Mouse (Mus musculus): ENCODE data around the gene Mief1. TPM values are rescaled to one million over a fixed set of nuclear protein-coding genes. Genes with fewer than 3 reads are reported as not detected.
A peak's percentile ranks its signal among the peaks of the same experiment; 100 is the strongest.

The Mief1 gene
- polyA plus RNA-seq, 1 experiment from 2014 or later: 8.6 TPM

DNA sequence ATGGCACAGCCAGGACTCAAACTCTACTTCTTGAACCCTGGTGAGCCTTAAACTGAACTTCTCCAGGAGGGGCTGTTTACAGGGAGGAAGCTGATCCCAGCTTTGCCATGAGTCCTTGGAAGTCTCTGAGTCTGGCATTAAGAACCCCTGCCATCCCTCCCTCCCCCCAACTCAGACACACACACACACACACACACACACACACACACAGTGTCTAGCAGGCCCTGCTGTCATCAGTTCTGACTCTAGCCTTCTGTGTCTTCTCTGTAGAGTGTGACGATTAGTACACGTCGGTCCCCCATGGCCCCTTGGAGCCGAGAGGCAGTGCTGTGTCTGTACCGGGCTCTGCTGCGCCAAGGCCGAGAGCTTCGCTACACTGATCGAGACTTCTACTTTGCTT lies 1.7 kb downstream of the Mief1 start, which contains the start of gene AC140267.1:
Gene AC140267.1, plus strand, starts transcription at position 301 of the 400 bp plus-strand sequence.
- H3K9me3 ChIP-seq (ENCODE audit: low read length): no peaks in the 10 kb centered on the region
- no peak for TF ChIP-seq CTCF (IDR thresholded peaks at IDR 0.05; ENCODE audit: low read depth)
- TF ChIP-seq EP300 (IDR thresholded peaks at IDR 0.05; ENCODE audit: low read depth): no peak
- 93% methylated on average over 9 of the region's 9 CpGs for WGBS (ENCODE audit: insufficient replicate concordance)
- peaks cover 18% of the 10 kb centered on the region for H3K4me1 ChIP-seq (ENCODE audit: insufficient read depth)
- H3K4me3 ChIP-seq (ENCODE audit: low read depth, low read length): peak within 1 kb of the TSS; percentile 86
- H3K4me2 ChIP-seq (ENCODE audit: low read depth, low read length): peak within 1 kb of the TSS; percentile 83
- DNase-seq (no peak), ATAC-seq (no peak)
- H3K27me3 ChIP-seq (ENCODE audit: insufficient read depth, low read length): no peaks in the 10 kb centered on the region
- H3K27ac ChIP-seq (ENCODE audit: low read depth): peak within 1 kb of the TSS; percentile 82; the same call in 1 of the 2 replicates
- peaks cover 38% of the 10 kb centered on the region for H3K36me3 ChIP-seq (replicated peaks; ENCODE audit: insufficient read depth, low read length)
- peak within 1 kb of the TSS; percentile 85 for H3K9ac ChIP-seq (replicated peaks)

DNA sequence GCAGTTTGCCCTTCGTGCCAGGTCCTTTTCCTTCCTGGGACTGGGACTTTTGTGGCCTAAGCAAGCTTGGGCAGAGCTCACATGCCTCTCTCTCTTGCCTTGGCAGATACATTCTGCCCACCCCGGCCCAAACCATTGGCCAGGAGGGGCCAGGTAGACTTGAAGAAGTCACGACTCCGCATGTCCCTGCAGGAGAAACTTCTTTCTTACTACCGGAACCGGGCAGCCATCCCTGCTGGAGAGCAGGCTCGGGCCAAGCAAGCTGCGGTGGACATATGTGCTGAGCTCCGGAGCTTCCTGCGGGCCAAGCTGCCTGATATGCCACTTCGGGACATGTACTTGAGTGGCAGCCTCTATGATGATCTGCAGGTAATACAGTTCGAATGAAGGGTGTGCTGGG lies 14.3 kb downstream of the Mief1 start:
- Histone ChIP-seq H3K4me2 (ENCODE audit: low read depth, low read length) (no peak overlapping the region), H3K27ac (ENCODE audit: low read depth) (no peak overlapping the region), H3K4me1 (ENCODE audit: insufficient read depth) (peaks cover 31% of the 10 kb centered on the region), H3K36me3 (replicated peaks; ENCODE audit: insufficient read depth, low read length) (peaks cover 53% of the 10 kb centered on the region), H3K9me3 (ENCODE audit: low read length) (no peaks in the 10 kb centered on the region), H3K9ac (replicated peaks) (no peak overlapping the region), H3K27me3 (ENCODE audit: insufficient read depth, low read length) (no peaks in the 10 kb centered on the region), H3K4me3 (ENCODE audit: low read depth, low read length) (no peak overlapping the region)
- TF ChIP-seq CTCF (IDR thresholded peaks at IDR 0.05; ENCODE audit: low read depth): no peak
- no peak for TF ChIP-seq EP300 (IDR thresholded peaks at IDR 0.05; ENCODE audit: low read depth)
- ATAC-seq (no peak), DNase-seq (no peak)
- WGBS (ENCODE audit: insufficient replicate concordance): 91% methylated on average over 12 of the region's 12 CpGs

DNA sequence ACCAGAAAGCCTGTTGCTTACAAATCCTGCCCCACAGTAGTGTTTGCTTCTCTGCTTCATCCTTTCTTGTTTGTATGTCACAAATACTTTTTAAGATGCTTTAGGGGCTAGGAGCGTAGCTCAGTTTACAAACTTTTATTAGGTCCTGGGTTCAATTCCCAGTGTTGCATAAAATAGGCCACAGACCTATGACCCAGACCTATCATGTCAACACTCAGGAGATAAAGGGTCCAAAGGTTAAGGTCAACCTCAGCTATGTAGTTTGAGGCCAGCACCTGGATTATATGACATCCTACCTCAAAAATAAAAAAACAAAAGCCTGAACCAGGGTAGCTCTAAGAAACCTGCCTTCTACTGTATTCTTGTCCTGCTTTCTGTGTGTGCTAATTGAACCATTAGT lies 14.8 kb downstream of the Mief1 start:
- Histone ChIP-seq H3K4me3 (ENCODE audit: low read depth, low read length) (no peak overlapping the region), H3K9me3 (ENCODE audit: low read length) (no peaks in the 10 kb centered on the region), H3K4me2 (ENCODE audit: low read depth, low read length) (no peak overlapping the region), H3K27ac (ENCODE audit: low read depth) (no peak overlapping the region), H3K9ac (replicated peaks) (no peak overlapping the region), H3K27me3 (ENCODE audit: insufficient read depth, low read length) (no peaks in the 10 kb centered on the region), H3K36me3 (replicated peaks; ENCODE audit: insufficient read depth, low read length) (peaks cover 53% of the 10 kb centered on the region), H3K4me1 (ENCODE audit: insufficient read depth) (peaks cover 33% of the 10 kb centered on the region)
- ATAC-seq (no peak), DNase-seq (no peak)
- 72% methylated on average over 1 of the region's 1 CpGs for WGBS (ENCODE audit: insufficient replicate concordance)
- TF ChIP-seq CTCF (IDR thresholded peaks at IDR 0.05; ENCODE audit: low read depth) (no peak), EP300 (IDR thresholded peaks at IDR 0.05; ENCODE audit: low read depth) (no peak)

DNA sequence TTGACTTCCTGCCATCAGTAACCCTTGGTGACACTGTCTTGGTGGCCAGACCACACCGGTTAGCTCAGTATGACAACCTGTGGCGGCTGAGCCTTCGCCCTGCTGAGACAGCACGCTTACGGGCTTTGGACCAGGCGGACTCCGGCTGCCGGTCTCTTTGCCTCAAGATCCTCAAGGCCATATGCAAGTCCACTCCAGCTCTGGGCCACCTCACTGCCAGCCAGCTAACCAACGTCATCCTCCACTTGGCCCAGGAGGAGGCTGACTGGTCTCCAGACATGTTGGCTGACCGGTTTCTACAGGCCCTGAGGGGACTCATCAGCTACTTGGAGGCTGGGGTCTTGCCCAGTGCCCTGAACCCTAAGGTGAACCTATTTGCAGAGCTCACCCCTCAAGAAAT lies 15.9 kb downstream of the Mief1 start:
- Histone ChIP-seq H3K9me3 (ENCODE audit: low read length) (no peaks in the 10 kb centered on the region), H3K4me2 (ENCODE audit: low read depth, low read length) (no peak overlapping the region; the same call in 1 of the 2 replicates), H3K4me1 (ENCODE audit: insufficient read depth) (peaks cover 42% of the 10 kb centered on the region), H3K9ac (replicated peaks) (peak overlapping the region; percentile 26; the same call in 1 of the 2 replicates), H3K27ac (ENCODE audit: low read depth) (peak overlapping the region; percentile 79; the same call in 1 of the 2 replicates), H3K27me3 (ENCODE audit: insufficient read depth, low read length) (no peaks in the 10 kb centered on the region), H3K36me3 (replicated peaks; ENCODE audit: insufficient read depth, low read length) (peaks cover 48% of the 10 kb centered on the region), H3K4me3 (ENCODE audit: low read depth, low read length) (no peak overlapping the region)
- TF ChIP-seq EP300 (IDR thresholded peaks at IDR 0.05; ENCODE audit: low read depth): no peak
- no peak for TF ChIP-seq CTCF (IDR thresholded peaks at IDR 0.05; ENCODE audit: low read depth)
- WGBS (ENCODE audit: insufficient replicate concordance): 95% methylated on average over 10 of the region's 10 CpGs
- DNase-seq: no peak
- no peak for ATAC-seq

DNA sequence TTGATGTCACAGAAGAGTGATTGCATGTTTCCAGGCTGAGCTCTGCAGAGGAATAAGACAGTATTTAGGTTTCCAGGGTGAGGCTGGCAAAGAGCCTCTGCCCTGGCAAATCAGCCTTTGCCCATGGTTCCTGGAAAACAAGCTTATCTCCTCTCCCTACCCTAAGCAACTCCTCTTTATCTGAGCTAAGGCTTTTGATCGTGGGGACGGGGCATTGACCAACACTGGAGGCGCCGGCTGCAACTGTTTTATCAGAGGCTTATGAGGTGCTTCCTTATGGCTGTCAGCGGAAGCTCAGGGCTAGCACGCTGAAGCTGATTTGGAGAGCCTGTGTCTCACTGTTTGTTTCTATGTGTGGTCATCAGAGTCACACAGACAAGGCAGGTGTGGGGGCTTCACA lies 16.8 kb downstream of the Mief1 start:
- DNase-seq (peak; percentile 31), ATAC-seq (no peak)
- H3K9me3 ChIP-seq (ENCODE audit: low read length): no peaks in the 10 kb centered on the region
- H3K4me1 ChIP-seq (ENCODE audit: insufficient read depth): peaks cover 42% of the 10 kb centered on the region
- TF ChIP-seq CTCF (IDR thresholded peaks at IDR 0.05; ENCODE audit: low read depth) (no peak), EP300 (IDR thresholded peaks at IDR 0.05; ENCODE audit: low read depth) (peak; percentile 72)
- H3K9ac ChIP-seq (replicated peaks): peak overlapping the region; percentile 49
- H3K27ac ChIP-seq (ENCODE audit: low read depth): peak overlapping the region; percentile 79
- no peak overlapping the region; the same call in 1 of the 2 replicates for H3K4me3 ChIP-seq (ENCODE audit: low read depth, low read length)
- H3K4me2 ChIP-seq (ENCODE audit: low read depth, low read length): peak overlapping the region; percentile 57
- H3K27me3 ChIP-seq (ENCODE audit: insufficient read depth, low read length): no peaks in the 10 kb centered on the region
- peaks cover 48% of the 10 kb centered on the region for H3K36me3 ChIP-seq (replicated peaks; ENCODE audit: insufficient read depth, low read length)
- WGBS (ENCODE audit: insufficient replicate concordance): 42% methylated on average over 6 of the region's 6 CpGs

DNA sequence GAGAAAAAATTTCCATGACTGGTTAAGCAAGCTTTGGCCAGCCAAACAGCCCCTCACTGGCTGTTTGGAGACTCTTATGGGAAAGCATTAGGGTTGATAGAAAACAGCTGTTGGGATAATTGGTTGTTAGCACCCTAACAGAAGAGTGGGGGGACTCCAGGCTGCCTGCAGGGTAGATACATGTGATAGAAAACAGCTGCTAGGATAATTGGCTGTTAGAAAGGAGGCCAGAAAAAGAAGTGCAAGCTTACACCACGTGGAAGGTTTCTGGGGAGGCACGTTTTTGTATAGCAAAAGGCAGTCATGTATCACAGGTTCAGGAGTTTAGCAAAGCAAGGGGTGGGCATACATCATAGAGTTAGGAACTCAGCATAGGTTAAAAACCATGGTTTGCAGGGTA lies 19.7 kb downstream of the Mief1 start:
- H3K27ac ChIP-seq (ENCODE audit: low read depth): peak overlapping the region; percentile 99
- no peak overlapping the region for H3K9ac ChIP-seq (replicated peaks)
- H3K27me3 ChIP-seq (ENCODE audit: insufficient read depth, low read length): no peaks in the 10 kb centered on the region
- H3K36me3 ChIP-seq (replicated peaks; ENCODE audit: insufficient read depth, low read length): peaks cover 55% of the 10 kb centered on the region
- TF ChIP-seq CTCF (IDR thresholded peaks at IDR 0.05; ENCODE audit: low read depth): no peak
- no peak for TF ChIP-seq EP300 (IDR thresholded peaks at IDR 0.05; ENCODE audit: low read depth)
- H3K4me2 ChIP-seq (ENCODE audit: low read depth, low read length): peak overlapping the region; percentile 99; the same call in 1 of the 2 replicates
- 69% methylated on average over 2 of the region's 2 CpGs for WGBS (ENCODE audit: insufficient replicate concordance)
- H3K4me3 ChIP-seq (ENCODE audit: low read depth, low read length): no peak overlapping the region
- DNase-seq (no peak), ATAC-seq (no peak)
- no peaks in the 10 kb centered on the region for H3K9me3 ChIP-seq (ENCODE audit: low read length)
- peaks cover 62% of the 10 kb centered on the region for H3K4me1 ChIP-seq (ENCODE audit: insufficient read depth)

Measured in liver, postnatal 0 days (tissue).